Mouse (Mus musculus) gastrocnemius, adult 2 months (tissue): ENCODE measurements around the gene Atp2a3. TPM values are rescaled to one million over a fixed set of nuclear protein-coding genes. Genes with fewer than 3 reads are reported as not detected.

ENCODE experiments used
- DNase-seq: peaks from one replicate; pipeline ENCODE4 v3.0.0; 2022
- H3K27ac ChIP-seq: fragments of 200-600 bp; 2 replicates; pipeline ENCODE4 v1.8.1; 2022; ENCODE audit warnings: mild to moderate bottlenecking
- H3K4me3 ChIP-seq: fragments of 200-600 bp; 2 replicates; pipeline ENCODE4 v1.8.1; 2022; ENCODE audit warnings: mild to moderate bottlenecking, moderate library complexity
- CTCF ChIP-seq: fragments of 200-600 bp; IDR thresholded peaks from 2 replicates; pipeline ENCODE4 v1.8.1; 2022; ENCODE audit warnings: antibody characterized with exemption, mild to moderate bottlenecking, moderate library complexity
- intact Hi-C: fragments of 180-260 bp; cut with DNase I; formaldehyde crosslinking; loops from one replicate; pipeline ENCODE4 v1.15.1; 2025
- long read RNA-seq, 2 experiments: library from polyadenylated mRNA; stranded (forward); transcript quantifications; one replicate each; pipeline ENCODE4 v2.0.0; 2021
- total RNA-seq, 2 experiments: library from RNA; stranded (reverse); gene quantifications; 2 replicates each; pipeline ENCODE4 v1.2.3; 2021

The Atp2a3 gene
- 1 to 10 TPM; 5.1 to 6.2 TPM for total RNA-seq
- long read RNA-seq, experiment 1, partial matches to known transcripts: 3 of 3 reads
- long read RNA-seq, experiment 1, other reads (novel, unspliced or antisense): 0 of 3 reads
- long read RNA-seq, experiment 2, partial matches to known transcripts: 0 of 2 reads
- long read RNA-seq, experiment 2, other reads (novel, unspliced or antisense): 2 of 2 reads

GRCm38 (mm10) chr11:72961072-72961980 is at the start of gene Atp2a3:
TSS of gene Atp2a3 (plus strand) at chr11:72961169.
- intact Hi-C loops: no loop called here
- Histone ChIP-seq H3K27ac (peak within 1 kb of the TSS; percentile 65), H3K4me3 (peak within 1 kb of the TSS; percentile 72)
- peak; percentile 59 for DNase-seq
- TF ChIP-seq CTCF: no peak

- TF ChIP-seq CTCF: no peak
- Histone ChIP-seq H3K27ac (no peak overlapping the region), H3K4me3 (no peak overlapping the region)
- intact Hi-C loops: no loop called here
- DNase-seq: no peak
Measured at GRCm38 (mm10) chr11:72917299-72917996, 43.5 kb upstream of the Atp2a3 start.

- H3K4me3 ChIP-seq: no peak overlapping the region
- DNase-seq: no peak
- TF ChIP-seq CTCF: no peak
- intact Hi-C loops: no loop called here
- no peak overlapping the region for H3K27ac ChIP-seq
Measured at GRCm38 (mm10) chr11:72923116-72923515, 37.9 kb upstream of the Atp2a3 start.

GRCm38 (mm10) chr11:72924458-72924857 is 36.5 kb upstream of the Atp2a3 start:
- no peak overlapping the region for H3K4me3 ChIP-seq
- intact Hi-C loops: no loop called here
- no peak for TF ChIP-seq CTCF
- no peak overlapping the region for H3K27ac ChIP-seq
- no peak for DNase-seq

GRCm38 (mm10) chr11:72925067-72925466 is 35.9 kb upstream of the Atp2a3 start:
- intact Hi-C loops: loop anchor here (5.0 kb wide), 2 partner anchors 57 to 122 kb away; partner anchors contain the start of gene Ncbp3

DNA sequence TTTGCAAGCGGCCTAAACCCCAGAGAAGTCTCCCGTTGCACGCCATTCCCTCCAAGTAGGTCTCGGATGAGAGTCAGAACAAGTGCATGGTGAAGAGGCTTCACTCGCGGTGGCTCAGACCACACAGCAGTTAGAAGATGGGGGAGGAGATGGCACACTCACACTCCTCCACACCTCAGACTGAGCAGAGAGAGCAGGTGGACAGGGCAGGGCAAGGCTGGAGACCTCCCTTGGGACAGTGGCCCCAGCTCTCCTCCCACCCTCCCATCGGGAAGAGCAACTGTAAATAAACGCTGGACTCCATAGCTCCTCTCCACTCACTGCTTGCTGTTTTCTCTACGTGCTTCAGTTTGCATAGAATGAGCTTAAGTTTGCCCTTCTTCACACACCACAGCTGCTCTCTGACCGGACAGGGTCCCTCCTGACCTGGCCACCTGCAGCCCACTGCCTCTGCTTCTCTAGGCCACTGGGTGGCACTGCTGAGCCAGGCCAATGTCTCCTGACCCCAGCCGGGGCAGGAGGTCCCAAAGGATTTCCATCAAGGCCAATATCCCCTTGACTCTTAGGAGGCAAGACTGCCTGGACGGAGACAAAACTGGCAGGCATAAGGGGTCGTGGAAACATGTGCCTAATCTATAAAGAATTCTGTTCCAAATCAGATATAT is 34.6 kb upstream of the Atp2a3 start:
- intact Hi-C loops: loop anchor here (1.0 to 5.0 kb wide), 3 partner anchors 56 to 121 kb away; partner anchors contain the start of gene Ncbp3
- no peak; the same call in 1 of the 2 replicates for TF ChIP-seq CTCF
- H3K27ac ChIP-seq: no peak overlapping the region
- no peak overlapping the region for H3K4me3 ChIP-seq
- DNase-seq: peak; percentile 72

More at GRCm38 (mm10) chr11:72925067-72925466, 35.9 kb upstream of the Atp2a3 start:
- H3K27ac ChIP-seq: no peak overlapping the region
- no peak overlapping the region for H3K4me3 ChIP-seq
- no peak for TF ChIP-seq CTCF
- no peak for DNase-seq

- DNase-seq: no peak
- no peak for TF ChIP-seq CTCF
- intact Hi-C loops: loop anchor here (5.0 kb wide), 2 partner anchors 54 to 119 kb away; partner anchors contain the start of gene Ncbp3
Measured at GRCm38 (mm10) chr11:72928516-72928915, 32.5 kb upstream of the Atp2a3 start.

DNA sequence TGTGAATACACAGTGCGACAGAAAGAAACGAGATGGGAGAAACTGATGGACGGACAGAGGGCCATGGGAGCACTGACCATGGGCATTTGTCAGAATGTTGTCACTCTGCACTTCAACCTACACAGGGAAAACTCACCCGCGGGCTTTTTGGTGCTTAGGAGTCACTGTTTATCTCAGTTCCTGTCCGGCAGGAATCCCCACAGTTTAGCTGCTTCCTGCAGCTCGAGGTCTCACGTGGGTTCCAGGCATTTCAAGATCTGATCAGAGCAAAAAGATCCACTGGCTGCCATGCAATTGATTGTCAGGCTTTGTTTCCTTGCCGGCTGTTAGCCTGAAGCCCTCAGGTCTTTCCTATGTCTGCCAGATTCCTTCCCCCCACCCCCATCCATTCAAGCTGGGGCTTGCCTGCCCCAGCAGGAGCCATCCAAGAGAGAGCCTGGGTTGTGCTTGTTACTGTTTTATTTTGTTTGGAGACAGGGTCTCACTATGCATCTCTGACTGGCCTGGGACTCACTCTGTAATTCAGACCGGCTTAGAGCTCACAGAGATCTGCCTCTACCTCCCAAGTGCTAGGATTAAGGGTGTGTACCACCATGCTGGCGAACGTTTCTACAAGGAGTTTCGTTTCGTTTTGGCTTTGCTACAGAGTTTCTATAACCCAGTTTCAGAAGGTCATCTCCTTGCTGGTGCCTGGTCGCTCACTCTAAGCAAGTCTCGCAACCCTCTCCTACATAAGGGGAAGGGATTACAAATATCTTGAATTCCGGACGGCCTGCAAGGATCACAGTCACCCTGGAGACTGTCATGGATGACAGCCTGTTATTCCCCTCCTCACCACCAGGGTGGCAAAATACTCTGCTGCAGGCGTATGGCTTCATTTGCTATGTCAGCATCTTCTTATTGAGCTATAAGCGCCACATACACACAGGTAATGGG is 20.5 kb upstream of the Atp2a3 start:
- intact Hi-C loops: loop anchor here (5.0 kb wide), 1 partner anchor 62 kb away; no protein-coding TSS in a partner anchor
- peak overlapping the region; percentile 72 for H3K27ac ChIP-seq
- peak; percentile 79 for TF ChIP-seq CTCF

More at GRCm38 (mm10) chr11:72928516-72928915, 32.5 kb upstream of the Atp2a3 start:
- H3K27ac ChIP-seq: no peak overlapping the region
- H3K4me3 ChIP-seq: no peak overlapping the region

GRCm38 (mm10) chr11:72944996-72945793 is 15.8 kb upstream of the Atp2a3 start:
- no peak for DNase-seq
- H3K4me3 ChIP-seq: no peak overlapping the region
- TF ChIP-seq CTCF: no peak
- H3K27ac ChIP-seq: peak overlapping the region; percentile 72
- intact Hi-C loops: loop anchor here (5.0 kb wide), 1 partner anchor 57 kb away; no protein-coding TSS in a partner anchor

More for the DNA sequence above, 20.5 kb upstream of the Atp2a3 start:
- peak overlapping the region; percentile 60 for H3K4me3 ChIP-seq
- peak; percentile 53 for DNase-seq

DNA sequence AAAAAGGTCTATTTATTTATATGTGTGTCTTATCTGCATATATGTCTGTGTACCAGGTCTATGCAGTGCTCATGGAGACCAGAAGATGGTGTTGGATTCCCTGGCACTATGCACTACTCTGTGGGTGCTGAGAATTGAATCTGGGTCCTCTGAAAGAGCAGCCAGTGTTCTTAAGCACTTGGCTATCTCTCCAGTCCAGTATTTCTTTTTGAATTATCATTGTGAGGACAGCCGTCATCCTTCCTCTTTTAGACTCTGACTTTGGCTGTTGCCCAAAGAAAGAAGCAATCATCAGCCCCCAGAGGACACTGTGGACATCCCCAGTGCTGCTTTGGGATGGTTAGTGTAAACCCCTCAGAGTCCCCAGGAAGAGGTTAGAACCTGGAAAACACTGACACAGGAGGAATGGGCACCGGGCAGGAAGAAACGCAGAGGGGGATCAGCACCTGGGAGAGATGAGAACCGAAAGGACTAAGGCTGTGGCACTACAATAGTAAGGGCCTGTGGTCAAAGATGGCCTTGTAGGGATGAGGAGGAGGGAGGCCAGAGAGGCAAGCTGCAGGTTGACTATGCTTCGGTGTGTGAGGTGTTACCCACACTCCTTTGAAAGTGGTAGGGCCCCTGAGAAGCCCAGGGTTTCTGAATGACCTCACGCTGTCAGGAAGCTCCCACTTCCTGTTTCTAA is 15.0 kb upstream of the Atp2a3 start:
- Histone ChIP-seq H3K27ac (peak overlapping the region; percentile 72), H3K4me3 (no peak overlapping the region)
- no peak for DNase-seq
- TF ChIP-seq CTCF: no peak
- intact Hi-C loops: no loop called here
